Mouse (Mus musculus) ES-Bruce4 (cell line): ENCODE measurements around the gene Nptx2.

Source experiments
- CTCF ChIP-seq: IDR thresholded peaks from one replicate; pipeline ENCODE4 v1.8.1; 2011; ENCODE audit warnings: low read depth, low read length
- POLR2A ChIP-seq: IDR thresholded peaks from one replicate; pipeline ENCODE4 v1.8.1; 2011; ENCODE audit warnings: low read length; ENCODE audit not compliant: insufficient read depth

GRCm38 (mm10) chr5:144591248-144591880 is 45.7 kb downstream of the Nptx2 start:
- no peak for TF ChIP-seq POLR2A
- no peak for TF ChIP-seq CTCF
